Mouse (Mus musculus) lung, postnatal 14 days (tissue): ENCODE results near the gene Lrg1.

Experiments used
- DNase-seq: peaks from one replicate; pipeline ENCODE4 v3.0.0; 2021

Gene Lrg1

GRCm38 (mm10) chr17:56074097-56074826 is 47.5 kb downstream of the Lrg1 start:
- DNase-seq: peak; percentile 91

- no peak for DNase-seq
Measured at GRCm38 (mm10) chr17:56072243-56072642, 49.6 kb downstream of the Lrg1 start.

GRCm38 (mm10) chr17:56071126-56071525 is 50.7 kb downstream of the Lrg1 start:
- no peak for DNase-seq
